Mouse (Mus musculus): ENCODE measurements around the gene Ilk. TPM values are rescaled to one million over a fixed set of nuclear protein-coding genes. Genes with fewer than 3 reads are reported as not detected.

Gene Ilk
- total RNA-seq, 2 experiments from 2014 or later, result 79.7 to 83.2 TPM

DNA sequence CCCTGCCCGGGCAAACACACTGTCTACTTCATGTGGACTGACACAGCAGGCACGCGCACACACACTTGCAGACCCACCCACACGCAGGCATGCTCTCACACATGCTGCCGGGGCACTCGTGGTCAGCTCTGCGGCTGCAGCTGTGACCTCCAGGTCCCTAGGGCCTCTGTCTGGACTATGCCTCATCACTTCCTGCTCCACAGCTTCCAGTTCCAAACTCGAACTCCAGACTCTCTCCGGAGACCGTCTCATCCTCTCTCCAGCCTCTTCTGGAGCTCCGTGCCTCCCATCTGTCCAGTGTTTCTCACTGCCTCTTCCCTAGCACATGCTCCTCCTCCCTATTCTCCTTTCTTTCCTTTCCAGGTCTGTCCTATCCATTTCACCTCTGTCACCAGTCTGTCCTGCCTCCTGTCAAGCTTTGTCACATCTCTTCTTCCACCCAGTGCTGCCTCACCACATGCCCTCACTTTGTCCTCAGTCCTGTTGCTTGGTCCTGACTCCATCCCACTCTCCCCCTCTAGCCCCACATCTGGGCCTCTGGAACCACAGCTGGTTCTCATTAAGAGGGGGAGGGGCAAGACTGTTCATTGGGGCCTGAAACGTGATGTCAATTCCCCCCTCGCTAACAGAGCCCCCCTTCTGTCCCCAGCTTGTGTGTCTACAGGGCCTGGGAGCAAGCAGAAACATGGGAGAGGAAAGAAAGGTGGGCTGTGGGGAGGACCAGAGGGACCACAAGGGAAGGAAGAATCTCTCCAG lies 41.6 kb downstream of the Ilk start:
- DNase-seq (ENCODE audit: low spot score in 2 of 2), result no peak
- Histone ChIP-seq H3K27ac (peak overlapping the region; percentile 44; the same call in 1 of the 2 replicates), H3K4me3 (no peak overlapping the region)
- no peak for TF ChIP-seq CTCF (conservative IDR thresholded peaks at IDR 0.05)

DNA sequence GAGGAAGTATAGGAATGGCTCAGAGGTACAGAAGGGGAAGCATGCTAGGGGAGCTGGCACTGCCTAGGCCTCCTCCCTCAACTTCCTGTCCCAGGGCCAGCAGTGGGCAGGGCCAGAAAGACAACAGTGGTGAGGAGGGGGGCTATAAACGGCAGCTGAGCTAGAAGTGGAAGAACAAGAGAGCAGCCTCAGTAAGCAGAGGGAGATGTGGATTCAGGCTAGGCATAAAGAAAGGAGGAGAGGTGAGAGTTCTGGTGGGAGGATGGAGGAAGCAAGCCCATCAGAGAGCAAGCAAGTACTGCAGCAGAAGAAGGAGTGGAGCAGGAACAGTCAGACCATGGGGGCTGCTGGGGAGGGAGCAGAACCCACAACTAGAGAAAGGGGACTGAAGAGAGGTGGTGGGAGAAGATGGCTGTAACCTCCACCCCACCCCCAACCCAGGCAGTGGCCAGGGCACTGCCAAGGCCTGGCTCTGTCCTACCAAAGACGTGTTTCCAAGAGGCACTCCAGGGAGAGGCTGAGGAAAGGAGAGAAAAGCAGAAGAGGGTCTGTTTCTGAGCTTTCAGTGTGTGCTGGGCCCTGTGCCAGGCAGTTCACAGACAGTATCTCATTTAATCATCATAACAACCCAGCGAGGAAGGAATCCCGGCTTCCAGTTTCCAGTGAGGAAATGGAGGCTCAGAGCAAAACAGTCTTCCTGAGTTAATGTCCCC lies 42.3 kb downstream of the Ilk start:
- Histone ChIP-seq H3K27ac (peak overlapping the region; percentile 44; the same call in 1 of the 2 replicates), H3K4me3 (no peak overlapping the region)
- DNase-seq (ENCODE audit: low spot score in 2 of 2), result no peak
- no peak for TF ChIP-seq CTCF (conservative IDR thresholded peaks at IDR 0.05)

DNA sequence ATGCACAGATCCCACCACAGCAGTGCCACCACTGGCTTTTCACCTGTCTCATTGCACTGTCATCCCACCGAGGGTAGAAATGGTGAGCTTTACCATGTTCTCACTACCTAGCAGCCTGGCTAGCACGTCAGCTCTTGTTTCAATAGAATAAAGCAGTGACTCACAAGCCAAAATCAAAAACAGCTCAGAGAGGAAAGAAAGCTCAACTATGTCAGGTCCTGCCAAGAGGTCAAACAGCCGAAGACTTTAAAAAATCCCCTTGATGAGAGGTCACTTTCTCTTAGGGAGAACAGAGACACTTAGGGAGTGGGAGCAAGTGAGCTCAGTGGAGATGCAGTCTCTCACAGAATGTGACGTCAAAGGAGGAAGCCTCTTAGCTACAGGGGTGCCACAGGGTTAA lies 47.5 kb downstream of the Ilk start:
- no peak overlapping the region for H3K4me3 ChIP-seq
- H3K27ac ChIP-seq, result no peak overlapping the region
- TF ChIP-seq CTCF (conservative IDR thresholded peaks at IDR 0.05), result no peak

DNA sequence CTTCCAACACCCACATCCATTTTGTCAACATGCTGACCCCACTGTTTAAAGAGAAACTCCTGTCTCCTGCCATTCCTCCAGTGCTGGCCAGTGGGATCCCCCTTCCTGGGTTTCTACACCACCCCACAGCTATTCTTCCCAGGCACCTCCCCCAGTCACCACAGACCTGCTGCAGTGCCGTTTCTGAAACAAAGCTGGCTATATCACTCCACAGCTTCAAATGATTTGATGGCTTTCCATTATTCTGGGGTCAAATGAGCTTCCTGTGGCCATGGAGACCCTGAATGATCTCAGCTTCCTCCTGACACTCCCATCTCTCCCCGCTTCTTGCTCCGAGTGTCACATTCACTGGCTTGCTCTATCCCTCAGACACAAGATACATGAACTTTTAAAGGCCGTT lies 48.2 kb downstream of the Ilk start:
- no peak for TF ChIP-seq CTCF (conservative IDR thresholded peaks at IDR 0.05)
- no peak overlapping the region for H3K27ac ChIP-seq
- no peak overlapping the region for H3K4me3 ChIP-seq
- DNase-seq (ENCODE audit: low spot score in 2 of 2), result no peak

More for the DNA sequence above, 47.5 kb downstream of the Ilk start:
- DNase-seq (ENCODE audit: low spot score in 2 of 2), result no peak

DNA sequence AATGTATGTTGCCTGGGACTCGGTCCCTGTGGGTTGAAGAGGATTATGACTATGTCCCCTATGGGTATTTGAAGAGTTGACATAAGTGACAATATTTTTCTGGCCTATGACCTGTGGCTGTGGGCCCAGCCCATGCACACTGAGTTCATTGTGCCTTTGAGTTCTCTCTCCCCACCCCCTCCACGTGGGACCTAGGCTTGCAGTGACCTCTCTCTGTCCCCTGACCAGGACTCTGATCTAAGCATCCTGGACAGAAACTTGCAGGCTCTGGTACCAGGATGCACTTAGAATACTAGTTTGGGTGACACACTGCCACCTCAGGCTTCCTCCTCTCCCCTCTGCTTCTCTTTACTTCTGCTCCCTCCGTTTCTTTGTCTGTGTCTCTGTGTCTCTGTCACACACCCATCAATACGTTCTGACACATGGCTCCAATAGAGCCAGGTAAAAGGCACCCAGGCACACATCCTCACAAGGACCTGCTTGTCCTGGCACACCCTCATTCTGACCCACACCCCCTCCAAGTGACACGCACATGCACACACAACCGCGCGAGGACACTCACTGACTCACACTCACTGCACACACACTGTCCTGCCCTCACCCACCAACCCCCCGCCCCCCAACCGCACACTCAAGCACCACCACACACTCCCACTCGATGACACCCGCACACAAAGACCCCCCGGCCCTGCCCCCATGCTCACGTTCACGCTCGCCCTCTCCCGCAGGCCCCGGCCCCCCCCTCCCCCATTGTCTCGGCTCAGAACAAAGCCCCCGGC lies 50.3 kb downstream of the Ilk start:
- no peak for TF ChIP-seq CTCF (conservative IDR thresholded peaks at IDR 0.05)
- H3K27ac ChIP-seq, result peak overlapping the region; percentile 73; the same call in 1 of the 2 replicates
- H3K4me3 ChIP-seq, result peak overlapping the region; percentile 64
- no peak for DNase-seq (ENCODE audit: low spot score in 2 of 2)

DNA sequence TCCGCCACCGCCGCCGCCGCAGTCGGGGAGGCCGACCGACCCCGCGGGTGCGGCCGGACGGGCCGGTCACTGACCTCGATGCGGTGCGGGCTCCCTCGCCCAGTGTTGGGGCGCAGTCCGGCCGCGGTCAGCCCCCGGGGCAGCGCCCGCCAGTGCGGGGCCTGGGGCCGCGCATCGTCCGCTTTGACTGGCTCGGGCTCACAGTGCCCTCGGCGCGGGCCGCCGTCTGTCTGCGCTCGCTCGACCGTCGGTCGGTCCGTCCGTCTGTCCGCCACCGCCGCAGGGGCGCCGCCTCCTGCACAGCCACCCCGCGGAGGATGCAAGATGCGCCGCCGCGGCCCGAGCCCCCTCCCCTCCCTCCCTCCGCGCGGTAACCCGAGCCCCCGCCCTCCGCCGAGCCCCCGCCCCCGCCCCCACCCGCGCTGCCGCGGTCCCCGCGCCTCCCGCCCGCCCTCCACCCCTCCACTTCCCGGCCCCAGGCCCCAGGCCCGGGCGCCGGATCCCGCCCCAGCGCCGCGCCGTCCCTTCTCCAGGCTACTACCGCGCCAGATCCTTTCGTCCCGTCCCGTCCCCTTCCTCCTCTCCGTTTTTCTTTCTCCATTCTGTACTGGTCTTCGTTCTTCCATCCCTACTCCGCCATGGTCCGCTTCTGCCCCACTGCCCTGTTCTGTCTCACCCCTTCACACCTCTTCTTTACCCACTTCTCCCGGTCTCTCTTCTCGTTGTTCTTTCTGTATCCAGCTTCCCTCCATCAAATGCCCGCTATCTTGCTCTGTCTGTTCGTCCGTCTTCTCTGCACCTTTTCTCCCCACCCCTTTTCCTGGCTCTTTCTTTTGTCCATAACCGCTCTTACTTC lies 51.1 kb downstream of the Ilk start, which contains the start of gene Dchs1:
Dchs1 (minus strand) TSS at position 370 of the 856 bp plus-strand sequence.
- Histone ChIP-seq H3K27ac (peak within 1 kb of the TSS; percentile 73; the same call in 1 of the 2 replicates), H3K4me3 (peak within 1 kb of the TSS; percentile 64)
- no peak for TF ChIP-seq CTCF (conservative IDR thresholded peaks at IDR 0.05)
- DNase-seq (ENCODE audit: low spot score in 2 of 2), result no peak

DNA sequence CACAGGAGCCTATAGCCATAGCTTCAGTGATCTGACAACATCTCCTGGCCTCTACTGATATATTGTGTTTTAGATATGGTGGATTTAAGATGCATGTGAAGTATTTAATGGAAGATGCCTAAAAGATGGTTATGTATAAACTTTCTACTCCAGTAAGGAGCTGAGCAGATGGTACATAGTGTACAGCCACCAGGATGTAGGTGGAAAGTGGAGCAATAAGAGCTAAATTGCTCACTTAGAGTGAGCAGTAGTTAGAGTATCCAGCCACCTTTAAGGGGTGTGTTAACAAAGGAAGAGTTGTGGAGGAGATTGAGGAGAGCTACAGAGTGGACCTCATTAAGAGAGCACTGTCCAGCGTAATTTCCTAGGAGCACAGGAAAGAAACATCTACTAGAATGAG lies 54.8 kb downstream of the Ilk start:
- no peak overlapping the region for H3K4me3 ChIP-seq
- no peak for TF ChIP-seq CTCF (conservative IDR thresholded peaks at IDR 0.05)
- H3K27ac ChIP-seq, result no peak overlapping the region
- DNase-seq (ENCODE audit: low spot score in 2 of 2), result no peak

Other genes starting within 250 kb of the Ilk start
- 10 to 100 TPM; 82.7 to 86.2 TPM for gene Smpd1, start 182.2 kb upstream of the Ilk start, total RNA-seq (2021)
- gene Apbb1, start 154.9 kb upstream of the Ilk start, total RNA-seq (2021), result 100 to 1,000 TPM; 360 to 370 TPM
- under 1 TPM in 1 of 2 experiments, not detected in 1; 0.23 TPM for gene Hpx, start 136.5 kb upstream of the Ilk start, total RNA-seq (2021)
- gene Trim3, start 103.0 kb upstream of the Ilk start, total RNA-seq (2021), result 100 to 1,000 TPM; 140 to 142 TPM
- 10 to 100 TPM; 67.4 to 73.7 TPM for gene Timm10b, start 96.5 kb upstream of the Ilk start, total RNA-seq (2021)
- gene Arfip2, start 96.2 kb upstream of the Ilk start, total RNA-seq (2021), result 100 to 1,000 TPM in 1 of 2 experiments, 10 to 100 TPM in 1; 98.9 to 105 TPM
- gene Gm45799, start 96.0 kb upstream of the Ilk start, total RNA-seq (2021), result 10 to 100 TPM in 1 of 2 experiments, 1 to 10 TPM in 1; 6.9 to 12.7 TPM
- gene Dnhd1, start 85.8 kb upstream of the Ilk start, total RNA-seq (2021), result 1 to 10 TPM; 6.9 to 8.5 TPM
- gene Rrp8, start 793 bp downstream of the Ilk start, total RNA-seq (2021), result 10 to 100 TPM in 1 of 2 experiments, 1 to 10 TPM in 1; 8.9 to 14.3 TPM
- 100 to 1,000 TPM; 112 to 120 TPM for gene Taf10, start 7.8 kb downstream of the Ilk start, total RNA-seq (2021)
- 10 to 100 TPM; 73.2 to 73.4 TPM for gene Tpp1, start 15.6 kb downstream of the Ilk start, total RNA-seq (2021)
- gene Dchs1, start 51.1 kb downstream of the Ilk start, total RNA-seq (2021), result 10 to 100 TPM; 14.1 to 15.1 TPM
- gene Mrpl17, start 74.5 kb downstream of the Ilk start, total RNA-seq (2021), result 100 to 1,000 TPM; 104 to 108 TPM
- gene Gm4070, start 217.4 kb downstream of the Ilk start, total RNA-seq (2021), result 1 to 10 TPM in 1 of 2 experiments, under 1 TPM in 1; 0.90 to 1.3 TPM